Mouse (Mus musculus) kidney, embryonic 14.5 days (tissue): ENCODE results near the gene Poc5. TPM values are rescaled to one million over a fixed set of nuclear protein-coding genes. Genes with fewer than 3 reads are reported as not detected.

ENCODE experiments used
- ATAC-seq: fragments of 200-750 bp; cut with Nextera tagmentation; 2 replicates; pipeline ENCODE4 v1.8.0; 2017; ENCODE audit warnings: moderate number of reproducible peaks, mild to moderate bottlenecking, moderate TSS enrichment, moderate library complexity; ENCODE audit not compliant: low FRiP score, low TSS enrichment
- H3K27ac ChIP-seq: fragments of 300-500 bp; sonication (generic); 2 replicates; pipeline ENCODE4 v1.5.1; 2014; ENCODE audit warnings: low read depth, mild to moderate bottlenecking, low read length, moderate library complexity, mixed read lengths
- H3K27me3 ChIP-seq: fragments of 300-500 bp; sonication (generic); 2 replicates; pipeline ENCODE4 v1.6.1; 2014; ENCODE audit warnings: mild to moderate bottlenecking, low read length; ENCODE audit not compliant: control insufficient read depth, insufficient read depth
- H3K36me3 ChIP-seq: fragments of 300-500 bp; sonication (generic); 2 replicates; pipeline ENCODE4 v1.6.1; 2014; ENCODE audit warnings: low read length, mixed read lengths; ENCODE audit not compliant: control insufficient read depth, insufficient read depth
- H3K4me1 ChIP-seq: fragments of 300-500 bp; sonication (generic); 2 replicates; pipeline ENCODE4 v1.6.1; 2014; ENCODE audit warnings: low read length, mixed read lengths; ENCODE audit not compliant: control insufficient read depth, insufficient read depth
- H3K4me2 ChIP-seq: fragments of 300-500 bp; sonication (generic); replicated peaks from 2 replicates; pipeline ENCODE4 v1.6.1; 2014; ENCODE audit warnings: low read depth, mild to moderate bottlenecking, low read length
- H3K4me3 ChIP-seq: fragments of 300-500 bp; sonication (generic); 2 replicates; pipeline ENCODE4 v1.5.1; 2014; ENCODE audit warnings: mild to moderate bottlenecking, low read length
- H3K9ac ChIP-seq: fragments of 300-500 bp; sonication (generic); 2 replicates; pipeline ENCODE4 v1.6.1; 2014; ENCODE audit warnings: low read depth, mild to moderate bottlenecking, low read length, moderate library complexity
- H3K9me3 ChIP-seq: fragments of 300-500 bp; sonication (generic); 2 replicates; pipeline ENCODE4 v1.6.1; 2016; ENCODE audit warnings: low read length; ENCODE audit not compliant: control insufficient read depth
- WGBS: fragments of 180-500 bp; shearing (Covaris S2); extraction: QIAGEN DNeasy Blood & Tissue Kit; methylation state at CpG from one replicate; pipeline ENCODE4 v1.1.7; 2014; 5-methylcytosine and 5-hydroxymethylcytosine counted together
- microRNA-seq: library from miRNA; unstranded; fragments of <30 nt; microRNA quantifications from one replicate; pipeline ENCODE4, GENCODE M21; 2016
- polyA plus RNA-seq: library from polyadenylated mRNA; unstranded; fragments of >200 nt; fragmentation: Nextera tagmentation; extraction: Ambion mirVana; gene quantifications from 2 replicates; pipeline ENCODE4 v1.2.1, GENCODE M21; 2014

The Poc5 gene
- polyA plus RNA-seq, 1 experiment from 2014 or later = 17.4 TPM

GRCm38 (mm10) chr13:96458018-96458417 lies 69.9 kb downstream of the Poc5 start:
- Histone ChIP-seq H3K9ac (no peak overlapping the region), H3K4me2 (no peak overlapping the region), H3K4me3 (no peak overlapping the region), H3K27me3 (no peaks in the 10 kb centered on the region), H3K4me1 (no peaks in the 10 kb centered on the region), H3K27ac (no peak overlapping the region), H3K36me3 (no peaks in the 10 kb centered on the region), H3K9me3 (no peaks in the 10 kb centered on the region)
- ATAC-seq = no peak
- 84% methylated on average over 5 of the region's 5 CpGs for WGBS

- Histone ChIP-seq H3K9me3 (no peaks in the 10 kb centered on the region), H3K4me1 (no peaks in the 10 kb centered on the region), H3K9ac (no peak overlapping the region), H3K27me3 (no peaks in the 10 kb centered on the region), H3K4me3 (no peak overlapping the region), H3K36me3 (no peaks in the 10 kb centered on the region), H3K4me2 (no peak overlapping the region), H3K27ac (no peak overlapping the region)
- ATAC-seq = no peak
- 85% methylated on average over 4 of the region's 4 CpGs for WGBS
Observed at GRCm38 (mm10) chr13:96458606-96459005, 70.5 kb downstream of the Poc5 start.

GRCm38 (mm10) chr13:96462644-96463043 lies 74.5 kb downstream of the Poc5 start:
- WGBS = 70% methylated on average over 1 of the region's 1 CpGs

GRCm38 (mm10) chr13:96465315-96465714 lies 77.2 kb downstream of the Poc5 start:
- ATAC-seq = no peak
- 43% methylated on average over 5 of the region's 5 CpGs for WGBS
- Histone ChIP-seq H3K4me1 (no peaks in the 10 kb centered on the region), H3K9me3 (no peaks in the 10 kb centered on the region), H3K27ac (no peak overlapping the region), H3K4me2 (no peak overlapping the region), H3K27me3 (no peaks in the 10 kb centered on the region), H3K4me3 (no peak overlapping the region), H3K36me3 (no peaks in the 10 kb centered on the region), H3K9ac (no peak overlapping the region)

More at GRCm38 (mm10) chr13:96462644-96463043, 74.5 kb downstream of the Poc5 start:
- Histone ChIP-seq H3K9me3 (no peaks in the 10 kb centered on the region), H3K4me3 (no peak overlapping the region), H3K27ac (no peak overlapping the region), H3K36me3 (no peaks in the 10 kb centered on the region), H3K9ac (no peak overlapping the region), H3K4me2 (no peak overlapping the region), H3K4me1 (no peaks in the 10 kb centered on the region), H3K27me3 (no peaks in the 10 kb centered on the region)
- no peak for ATAC-seq

Small RNA genes within 50 kb of the gene (microRNA-seq; reads per million reads assigned to microRNA genes)
- gene Gm25213 = not detected

Other genes with a start within 250 kb of the Poc5 start
- gene Ankdd1b, start 82.9 kb downstream of the Poc5 start, polyA plus RNA-seq = 0.28 TPM in 1 of 2 replicates, not detected in the other
- gene Gm17622, start 102.4 kb downstream of the Poc5 start, polyA plus RNA-seq = not detected in 2 replicates
- gene Polk, start 154.3 kb downstream of the Poc5 start, polyA plus RNA-seq = 5.4 and 10.8 TPM in 2 replicates
- gene Col4a3bp, start 154.3 kb downstream of the Poc5 start, polyA plus RNA-seq = 8.4 and 13.4 TPM in 2 replicates